Mouse (Mus musculus): ENCODE measurements around the gene Aagab. TPM values are rescaled to one million over a fixed set of nuclear protein-coding genes. Genes with fewer than 3 reads are reported as not detected.

Gene Aagab
- polyA plus RNA-seq, 1 experiment, result 18.8 TPM

DNA sequence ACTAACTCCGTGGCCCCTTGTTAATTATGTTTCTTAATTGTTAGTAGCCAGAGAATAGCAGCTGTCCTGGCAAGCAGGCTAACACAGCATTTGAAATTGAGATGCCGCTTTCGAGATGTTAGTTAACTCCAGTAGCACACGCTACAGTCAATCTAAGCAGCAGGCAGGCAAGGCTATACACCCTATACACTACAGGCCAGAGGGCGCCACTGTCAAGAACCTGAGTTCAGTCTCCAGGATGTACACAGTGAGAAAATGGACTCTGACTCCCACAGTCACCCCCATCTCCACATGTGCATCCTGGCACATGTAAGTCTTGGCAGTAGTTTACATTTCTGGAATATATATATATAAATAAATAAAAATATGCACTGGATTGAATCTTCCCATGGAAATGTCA is 22.8 kb upstream of the Aagab start:
- Histone ChIP-seq H3K27ac (ENCODE audit: insufficient read depth, low read length) (no peak overlapping the region), H3K36me3 (ENCODE audit: control insufficient read depth, insufficient read depth, low read length, poor library complexity, severe bottlenecking) (no peaks in the 10 kb centered on the region), H3K9me3 (replicated peaks; ENCODE audit: control insufficient read depth, insufficient read depth, low read length, poor library complexity, severe bottlenecking) (no peaks in the 10 kb centered on the region), H3K4me1 (ENCODE audit: control insufficient read depth, insufficient read depth, low read length) (no peaks in the 10 kb centered on the region), H3K9ac (ENCODE audit: low read depth, poor library complexity, severe bottlenecking) (no peak overlapping the region), H3K4me3 (ENCODE audit: low read depth, low read length) (no peak overlapping the region), H3K27me3 (ENCODE audit: control insufficient read depth, insufficient read depth, low read length, poor library complexity, severe bottlenecking) (no peaks in the 10 kb centered on the region)
- peak; percentile 23 for TF ChIP-seq CTCF (IDR thresholded peaks at IDR 0.05; ENCODE audit: low read depth, low read length)
- no peak for TF ChIP-seq POLR2A (IDR thresholded peaks at IDR 0.05; ENCODE audit: insufficient read depth, low read length)

GRCm38 (mm10) chr9:63580046-63580445 is 22.4 kb upstream of the Aagab start:
- H3K36me3 ChIP-seq (ENCODE audit: control insufficient read depth, insufficient read depth, low read length, poor library complexity, severe bottlenecking), result no peaks in the 10 kb centered on the region
- H3K9me3 ChIP-seq (replicated peaks; ENCODE audit: control insufficient read depth, insufficient read depth, low read length, poor library complexity, severe bottlenecking), result no peaks in the 10 kb centered on the region
- H3K4me1 ChIP-seq (ENCODE audit: control insufficient read depth, insufficient read depth, low read length), result no peaks in the 10 kb centered on the region
- TF ChIP-seq POLR2A (IDR thresholded peaks at IDR 0.05; ENCODE audit: insufficient read depth, low read length) (no peak), EP300 (IDR thresholded peaks at IDR 0.05; ENCODE audit: insufficient read depth, low read depth, low read length) (no peak), CTCF (IDR thresholded peaks at IDR 0.05; ENCODE audit: low read depth, low read length) (no peak)
- no peaks in the 10 kb centered on the region for H3K27me3 ChIP-seq (ENCODE audit: control insufficient read depth, insufficient read depth, low read length, poor library complexity, severe bottlenecking)
- H3K27ac ChIP-seq (ENCODE audit: insufficient read depth, low read length), result no peak overlapping the region
- H3K9ac ChIP-seq (ENCODE audit: low read depth, poor library complexity, severe bottlenecking), result no peak overlapping the region
- no peak overlapping the region for H3K4me3 ChIP-seq (ENCODE audit: low read depth, low read length)

- no peak overlapping the region for H3K9ac ChIP-seq (ENCODE audit: low read depth, poor library complexity, severe bottlenecking)
- H3K4me3 ChIP-seq (ENCODE audit: low read depth, low read length), result no peak overlapping the region
- no peaks in the 10 kb centered on the region for H3K36me3 ChIP-seq (ENCODE audit: control insufficient read depth, insufficient read depth, low read length, poor library complexity, severe bottlenecking)
- H3K4me1 ChIP-seq (ENCODE audit: control insufficient read depth, insufficient read depth, low read length), result no peaks in the 10 kb centered on the region
- no peaks in the 10 kb centered on the region for H3K27me3 ChIP-seq (ENCODE audit: control insufficient read depth, insufficient read depth, low read length, poor library complexity, severe bottlenecking)
- no peak overlapping the region for H3K27ac ChIP-seq (ENCODE audit: insufficient read depth, low read length)
- H3K9me3 ChIP-seq (replicated peaks; ENCODE audit: control insufficient read depth, insufficient read depth, low read length, poor library complexity, severe bottlenecking), result no peaks in the 10 kb centered on the region
- no peak for TF ChIP-seq CTCF (IDR thresholded peaks at IDR 0.05; ENCODE audit: low read depth, low read length)
- TF ChIP-seq EP300 (IDR thresholded peaks at IDR 0.05; ENCODE audit: insufficient read depth, low read depth, low read length), result no peak
- TF ChIP-seq POLR2A (IDR thresholded peaks at IDR 0.05; ENCODE audit: insufficient read depth, low read length), result no peak
Measured at GRCm38 (mm10) chr9:63581778-63582177, 20.7 kb upstream of the Aagab start.

DNA sequence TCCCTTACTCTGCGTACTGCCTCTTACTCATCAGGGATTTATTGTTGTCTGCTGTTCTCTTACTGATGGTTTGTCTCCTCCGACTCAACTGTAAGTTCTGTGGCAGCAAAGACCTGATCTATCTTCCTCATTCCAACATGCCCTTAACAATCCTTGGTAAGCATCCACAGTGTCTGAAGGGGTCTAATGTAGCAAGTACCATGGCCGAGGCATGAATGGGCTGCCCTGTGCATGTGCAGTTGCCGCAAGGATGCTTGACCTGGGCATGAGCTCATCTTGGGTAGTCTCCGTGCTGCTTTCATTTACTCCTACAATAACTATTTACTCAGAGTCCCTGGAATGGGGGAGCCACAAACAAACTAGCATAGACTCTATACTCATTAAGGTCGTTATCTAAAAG is 17.2 kb upstream of the Aagab start:
- Histone ChIP-seq H3K27me3 (ENCODE audit: control insufficient read depth, insufficient read depth, low read length, poor library complexity, severe bottlenecking) (no peaks in the 10 kb centered on the region), H3K4me1 (ENCODE audit: control insufficient read depth, insufficient read depth, low read length) (no peaks in the 10 kb centered on the region)
- no peak for TF ChIP-seq POLR2A (IDR thresholded peaks at IDR 0.05; ENCODE audit: insufficient read depth, low read length)
- TF ChIP-seq EP300 (IDR thresholded peaks at IDR 0.05; ENCODE audit: insufficient read depth, low read depth, low read length), result no peak
- no peak for TF ChIP-seq CTCF (IDR thresholded peaks at IDR 0.05; ENCODE audit: low read depth, low read length)

DNA sequence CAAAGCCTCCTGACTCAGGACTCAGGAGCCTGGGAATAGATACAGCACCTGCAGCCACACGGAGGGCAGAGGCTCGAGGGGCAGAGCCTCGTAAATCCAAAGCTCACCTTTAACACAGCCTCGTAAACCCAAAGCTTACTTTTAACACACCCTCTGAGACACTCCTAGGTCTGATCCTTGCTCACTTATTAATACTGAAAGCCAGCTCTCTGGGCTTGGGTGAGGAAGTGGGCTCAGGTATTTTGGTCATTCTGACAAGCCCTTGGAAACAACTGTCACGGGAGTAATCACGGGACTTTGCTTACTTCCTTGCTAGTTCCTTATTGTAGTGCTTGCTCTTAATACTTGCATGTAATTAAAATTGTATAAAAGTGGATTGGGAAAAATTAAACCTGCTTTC is 13.3 kb upstream of the Aagab start:
- Histone ChIP-seq H3K27me3 (ENCODE audit: control insufficient read depth, insufficient read depth, low read length, poor library complexity, severe bottlenecking) (no peaks in the 10 kb centered on the region), H3K9me3 (replicated peaks; ENCODE audit: control insufficient read depth, insufficient read depth, low read length, poor library complexity, severe bottlenecking) (no peaks in the 10 kb centered on the region), H3K9ac (ENCODE audit: low read depth, poor library complexity, severe bottlenecking) (no peak overlapping the region), H3K27ac (ENCODE audit: insufficient read depth, low read length) (no peak overlapping the region), H3K4me1 (ENCODE audit: control insufficient read depth, insufficient read depth, low read length) (no peaks in the 10 kb centered on the region), H3K4me3 (ENCODE audit: low read depth, low read length) (no peak overlapping the region), H3K36me3 (ENCODE audit: control insufficient read depth, insufficient read depth, low read length, poor library complexity, severe bottlenecking) (no peaks in the 10 kb centered on the region)
- TF ChIP-seq EP300 (IDR thresholded peaks at IDR 0.05; ENCODE audit: insufficient read depth, low read depth, low read length) (no peak), POLR2A (IDR thresholded peaks at IDR 0.05; ENCODE audit: insufficient read depth, low read length) (no peak), CTCF (IDR thresholded peaks at IDR 0.05; ENCODE audit: low read depth, low read length) (no peak)

More for the DNA sequence above, 17.2 kb upstream of the Aagab start:
- H3K9ac ChIP-seq (ENCODE audit: low read depth, poor library complexity, severe bottlenecking), result no peak overlapping the region
- H3K9me3 ChIP-seq (replicated peaks; ENCODE audit: control insufficient read depth, insufficient read depth, low read length, poor library complexity, severe bottlenecking), result no peaks in the 10 kb centered on the region
- H3K4me3 ChIP-seq (ENCODE audit: low read depth, low read length), result no peak overlapping the region
- no peak overlapping the region for H3K27ac ChIP-seq (ENCODE audit: insufficient read depth, low read length)
- no peaks in the 10 kb centered on the region for H3K36me3 ChIP-seq (ENCODE audit: control insufficient read depth, insufficient read depth, low read length, poor library complexity, severe bottlenecking)

GRCm38 (mm10) chr9:63590592-63590991 is 11.9 kb upstream of the Aagab start:
- Histone ChIP-seq H3K4me1 (ENCODE audit: control insufficient read depth, insufficient read depth, low read length) (no peaks in the 10 kb centered on the region), H3K9ac (ENCODE audit: low read depth, poor library complexity, severe bottlenecking) (no peak overlapping the region), H3K9me3 (replicated peaks; ENCODE audit: control insufficient read depth, insufficient read depth, low read length, poor library complexity, severe bottlenecking) (no peaks in the 10 kb centered on the region), H3K27me3 (ENCODE audit: control insufficient read depth, insufficient read depth, low read length, poor library complexity, severe bottlenecking) (no peaks in the 10 kb centered on the region), H3K4me3 (ENCODE audit: low read depth, low read length) (no peak overlapping the region), H3K36me3 (ENCODE audit: control insufficient read depth, insufficient read depth, low read length, poor library complexity, severe bottlenecking) (no peaks in the 10 kb centered on the region), H3K27ac (ENCODE audit: insufficient read depth, low read length) (no peak overlapping the region)
- no peak for TF ChIP-seq POLR2A (IDR thresholded peaks at IDR 0.05; ENCODE audit: insufficient read depth, low read length)
- TF ChIP-seq CTCF (IDR thresholded peaks at IDR 0.05; ENCODE audit: low read depth, low read length), result no peak
- no peak for TF ChIP-seq EP300 (IDR thresholded peaks at IDR 0.05; ENCODE audit: insufficient read depth, low read depth, low read length)
